Mouse (Mus musculus): ENCODE measurements at regions not wholly inside any gene's neighbourhood (a gene's known extent, or its start where the extent isn't known, plus 50 kb on each side); places are given as distances from the start of the nearest gene placed in this dataset.

GRCm38 (mm10) chr15:15120109-15120508 lies 1608.4 kb upstream of the Cdh9 start:
- TF ChIP-seq REST (IDR thresholded peaks at IDR 0.05; ENCODE audit: insufficient read depth, insufficient read length) (no peak), MYOD1 (IDR thresholded peaks at IDR 0.05; ENCODE audit: control insufficient read depth in 1 of 3, insufficient read length in 2 of 3, low read depth in 2 of 3) (no peak), USF1 (IDR thresholded peaks at IDR 0.05; ENCODE audit: low read depth) (no peak)

All from myocyte (in vitro differentiated cells).